Mouse (Mus musculus) embryo, embryonic 9.5 days (tissue): ENCODE data around the gene Hectd4.

Source experiments
- DNase-seq: peaks from one replicate; pipeline ENCODE4 v3.0.0-alpha.2; 2017; ENCODE audit errors: extremely low spot score

Gene Hectd4

GRCm38 (mm10) chr5:121395621-121396020 lies 175.6 kb downstream of the Hectd4 start:
- no peak for DNase-seq

GRCm38 (mm10) chr5:121397187-121398145 lies 177.4 kb downstream of the Hectd4 start, which contains the start of gene Naa25:
Gene Naa25 (plus strand): TSS chr5:121397936.
- peak; percentile 91 for DNase-seq

- DNase-seq, result peak; percentile 61
These were observed 178.3 kb downstream of the Hectd4 start for GRCm38 (mm10) chr5:121398146-121398964.

DNA sequence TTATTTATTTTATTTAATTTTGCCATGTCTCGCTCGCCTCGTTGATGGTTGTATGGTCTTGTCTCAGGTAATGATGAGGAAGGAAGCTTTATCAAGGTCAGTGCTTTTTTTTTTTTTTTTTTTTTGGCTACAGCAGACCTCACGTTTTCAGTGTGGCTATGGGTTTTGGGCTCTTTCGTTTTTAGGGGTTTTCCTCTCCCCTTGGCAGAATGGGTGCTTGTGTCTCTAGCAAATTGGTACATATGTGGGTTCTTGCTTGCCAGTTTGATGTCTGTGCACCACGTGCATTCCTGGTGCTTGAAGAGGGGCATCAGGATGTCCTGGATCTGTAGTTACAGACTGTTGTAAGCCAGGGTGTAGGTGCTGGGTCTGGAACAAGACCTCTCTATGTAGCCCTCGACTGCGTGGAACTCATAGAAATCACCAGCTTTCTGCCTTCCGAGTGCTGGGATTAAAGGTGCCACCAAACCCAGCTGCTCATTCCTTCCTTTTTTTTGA lies 179.0 kb downstream of the Hectd4 start:
- no peak for DNase-seq

- no peak for DNase-seq
These were observed 179.5 kb downstream of the Hectd4 start for GRCm38 (mm10) chr5:121399540-121399939.

DNA sequence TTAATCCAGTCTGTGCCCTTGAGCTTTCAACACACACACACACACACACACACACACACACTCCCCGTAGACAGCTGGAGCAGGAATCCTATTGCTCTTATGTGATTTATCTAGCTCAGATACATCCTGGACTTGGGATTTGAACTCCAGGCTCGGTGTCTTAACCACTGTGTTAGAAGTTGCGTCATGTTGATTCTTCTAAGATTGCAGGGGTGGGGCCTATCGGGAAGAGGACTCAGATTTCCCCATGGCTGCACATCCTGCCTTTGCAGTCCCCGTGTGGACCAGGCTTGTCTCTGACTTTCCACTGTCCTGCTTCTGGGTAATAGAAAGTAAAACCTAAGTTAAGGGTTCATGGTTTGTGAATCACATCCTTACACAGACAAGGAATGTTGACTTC lies 180.0 kb downstream of the Hectd4 start:
- DNase-seq, result no peak

DNA sequence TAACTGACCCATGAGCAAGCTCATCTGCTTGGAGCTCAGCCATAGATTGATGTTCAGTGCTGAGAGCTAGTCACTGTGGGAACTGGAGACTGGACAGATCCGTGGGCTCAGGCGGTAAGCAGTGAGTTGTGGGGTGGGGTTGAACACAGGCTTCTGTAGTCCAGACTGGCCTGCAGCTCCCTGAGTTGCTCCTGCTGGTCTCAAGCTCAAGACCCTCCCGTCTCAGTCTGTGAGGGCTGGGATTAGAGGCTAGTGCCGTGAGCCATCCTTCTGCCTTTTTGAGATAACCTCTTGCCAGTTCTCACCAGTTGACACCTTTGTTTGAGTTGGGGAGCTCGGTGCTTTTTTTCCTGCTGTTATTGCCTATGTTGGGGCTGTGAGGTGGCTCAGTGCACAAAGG lies 180.8 kb downstream of the Hectd4 start:
- DNase-seq, result no peak

DNA sequence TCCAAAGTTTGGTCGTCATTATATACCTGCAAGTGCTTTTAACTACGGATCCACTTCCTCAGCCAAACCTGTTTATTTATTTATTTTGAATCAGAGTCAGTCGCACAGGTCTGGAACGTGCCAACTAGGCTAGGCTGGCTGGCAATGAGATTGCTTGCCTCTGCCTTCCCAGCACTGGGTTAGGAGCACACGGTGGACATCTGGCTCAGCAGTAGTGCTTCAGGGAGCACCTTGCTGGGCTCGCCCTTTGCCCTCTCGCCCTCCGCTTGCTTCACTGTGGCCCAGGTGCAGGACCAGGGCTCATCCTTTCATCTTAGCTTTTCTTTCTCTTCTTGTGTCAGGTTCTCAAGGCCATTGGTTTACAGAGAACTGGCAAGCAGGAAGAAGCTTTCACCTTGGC lies 187.8 kb downstream of the Hectd4 start:
- no peak for DNase-seq

GRCm38 (mm10) chr5:121410975-121411374 lies 191.0 kb downstream of the Hectd4 start:
- no peak for DNase-seq
